Mouse (Mus musculus): Measurements from ENCODE around the gene Vwa1.

- TF ChIP-seq FLI1 (IDR thresholded peaks at IDR 0.05; ENCODE audit: low read length) (no peak), GATA1 (IDR thresholded peaks at IDR 0.05; ENCODE audit: borderline replicate concordance, low read length) (no peak)
Observed at GRCm38 (mm10) chr4:155742684-155743083, 31.8 kb downstream of the Vwa1 start.
